Mouse (Mus musculus) neural tube, embryonic 14.5 days (tissue): ENCODE results near the gene Fam19a3. TPM values are rescaled to one million over a fixed set of nuclear protein-coding genes. Genes with fewer than 3 reads are reported as not detected.

ENCODE experiments used
- ATAC-seq: fragments of 200-750 bp; cut with Nextera tagmentation; 2 replicates; pipeline ENCODE4 v1.8.0; 2017; ENCODE audit warnings: low read depth, mild to moderate bottlenecking, moderate TSS enrichment, moderate library complexity
- H3K27ac ChIP-seq: fragments of 300-500 bp; sonication (generic); 2 replicates; pipeline ENCODE4 v1.5.1; 2014; ENCODE audit warnings: low read depth, mild to moderate bottlenecking, control low read depth, low read length, moderate library complexity, mixed read lengths
- H3K27me3 ChIP-seq: fragments of 300-500 bp; sonication (generic); 2 replicates; pipeline ENCODE4 v1.6.1; 2014; ENCODE audit warnings: low read length; ENCODE audit not compliant: control insufficient read depth, insufficient read depth
- H3K36me3 ChIP-seq: fragments of 300-500 bp; sonication (generic); 2 replicates; pipeline ENCODE4 v1.6.1; 2014; ENCODE audit warnings: low read length, mixed read lengths; ENCODE audit not compliant: control insufficient read depth, insufficient read depth
- H3K4me1 ChIP-seq: fragments of 300-500 bp; sonication (generic); 2 replicates; pipeline ENCODE4 v1.6.1; 2014; ENCODE audit warnings: low read length; ENCODE audit not compliant: control insufficient read depth, insufficient read depth
- H3K4me2 ChIP-seq: fragments of 300-500 bp; sonication (generic); 2 replicates; pipeline ENCODE4 v1.6.1; 2014; ENCODE audit warnings: mild to moderate bottlenecking, low read depth, low read length, control low read depth
- H3K4me3 ChIP-seq: fragments of 300-500 bp; sonication (generic); 2 replicates; pipeline ENCODE4 v1.5.1; 2014; ENCODE audit warnings: low read depth, low read length, control low read depth, mixed read lengths
- H3K9ac ChIP-seq: fragments of 300-500 bp; sonication (generic); replicated peaks from 2 replicates; pipeline ENCODE4 v1.6.1; 2014; ENCODE audit warnings: low read depth, mild to moderate bottlenecking, control low read depth, low read length, mixed read lengths
- H3K9me3 ChIP-seq: fragments of 300-500 bp; sonication (generic); 2 replicates; pipeline ENCODE4 v1.6.1; 2016; ENCODE audit warnings: low read length; ENCODE audit not compliant: control insufficient read depth
- WGBS: fragments of 180-500 bp; shearing (Covaris S2); extraction: QIAGEN DNeasy Blood & Tissue Kit; methylation state at CpG from one replicate; pipeline ENCODE4 v1.1.7; 2014; 5-methylcytosine and 5-hydroxymethylcytosine counted together
- polyA plus RNA-seq: library from polyadenylated mRNA; unstranded; fragments of >200 nt; fragmentation: Nextera tagmentation; extraction: Ambion mirVana; gene quantifications from 2 replicates; pipeline ENCODE4 v1.2.1, GENCODE M21; 2014

The Fam19a3 gene
- polyA plus RNA-seq, 1 experiment from 2014 or later, result not detected

- Histone ChIP-seq H3K9ac (no peak overlapping the region), H3K4me3 (no peak overlapping the region), H3K27ac (no peak overlapping the region), H3K9me3 (no peaks in the 10 kb centered on the region), H3K4me1 (no peaks in the 10 kb centered on the region), H3K36me3 (no peaks in the 10 kb centered on the region), H3K4me2 (no peak overlapping the region), H3K27me3 (no peaks in the 10 kb centered on the region)
- ATAC-seq, result no peak
- WGBS, result 80% methylated on average over 6 of the region's 6 CpGs
Measured at GRCm38 (mm10) chr3:104729270-104729839, 52.3 kb downstream of the Fam19a3 start.

Other genes with a start within 250 kb of the Fam19a3 start
- 7.6 and 10.2 TPM in 2 replicates for gene Slc16a1, start 143.2 kb downstream of the Fam19a3 start, polyA plus RNA-seq
- gene Ppm1j, start 784 bp downstream of the Fam19a3 start, polyA plus RNA-seq, result 0.23 and 3.1 TPM in 2 replicates
- 40.1 and 64.1 TPM in 2 replicates for gene Rhoc, start 6.5 kb upstream of the Fam19a3 start, polyA plus RNA-seq
- 3.8 and 7.4 TPM in 2 replicates for gene Mov10, start 36.7 kb upstream of the Fam19a3 start, polyA plus RNA-seq
- gene St7l, start 82.2 kb upstream of the Fam19a3 start, polyA plus RNA-seq, result 39.4 and 39.5 TPM in 2 replicates
- gene Capza1, start 82.7 kb upstream of the Fam19a3 start, polyA plus RNA-seq, result 154 and 187 TPM in 2 replicates
- gene Wnt2b, start 180.1 kb upstream of the Fam19a3 start, polyA plus RNA-seq, result 0.81 and 0.91 TPM in 2 replicates